Mouse (Mus musculus) embryonic facial prominence, embryonic 14.5 days (tissue): ENCODE results near the gene Dnajc4. TPM values are rescaled to one million over a fixed set of nuclear protein-coding genes. Genes with fewer than 3 reads are reported as not detected.

ENCODE experiments used
- ATAC-seq: fragments of 200-750 bp; cut with Nextera tagmentation; 2 replicates; pipeline ENCODE4 v1.8.0; 2017; ENCODE audit warnings: low read depth, moderate number of reproducible peaks, moderate TSS enrichment
- DNase-seq: peaks from one replicate; pipeline ENCODE4 v3.0.0-alpha.2; 2015; ENCODE audit warnings: low spot score
- H3K27ac ChIP-seq: fragments of 300-500 bp; sonication (generic); replicated peaks from 2 replicates; pipeline ENCODE4 v1.5.1; 2014; ENCODE audit warnings: low read depth, mild to moderate bottlenecking, low read length, moderate library complexity
- H3K27me3 ChIP-seq: fragments of 300-500 bp; sonication (generic); replicated peaks from 2 replicates; pipeline ENCODE4 v1.6.1; 2014; ENCODE audit warnings: low read length; ENCODE audit not compliant: control insufficient read depth, insufficient read depth
- H3K36me3 ChIP-seq: fragments of 300-500 bp; sonication (generic); 2 replicates; pipeline ENCODE4 v1.6.1; 2014; ENCODE audit warnings: low read length, mixed read lengths; ENCODE audit not compliant: control insufficient read depth, insufficient read depth
- H3K4me1 ChIP-seq: fragments of 300-500 bp; sonication (generic); 2 replicates; pipeline ENCODE4 v1.6.1; 2014; ENCODE audit warnings: antibody characterized with exemption, low read length; ENCODE audit not compliant: control insufficient read depth, insufficient read depth
- H3K4me2 ChIP-seq: fragments of 300-500 bp; sonication (generic); 2 replicates; pipeline ENCODE4 v1.6.1; 2014; ENCODE audit warnings: low read depth, mild to moderate bottlenecking, low read length, moderate library complexity, mixed read lengths
- H3K4me3 ChIP-seq: fragments of 300-500 bp; sonication (generic); 2 replicates; pipeline ENCODE4 v1.5.1; 2014; ENCODE audit warnings: low read depth, mild to moderate bottlenecking, low read length
- H3K9ac ChIP-seq: fragments of 300-500 bp; sonication (generic); 2 replicates; pipeline ENCODE4 v1.6.1; 2014; ENCODE audit warnings: low read depth, mild to moderate bottlenecking, low read length, moderate library complexity, mixed read lengths
- H3K9me3 ChIP-seq: fragments of 300-500 bp; sonication (generic); 2 replicates; pipeline ENCODE4 v1.6.1; 2016; ENCODE audit warnings: low read length; ENCODE audit not compliant: control insufficient read depth
- WGBS: fragments of 180-500 bp; shearing (Covaris S2); extraction: QIAGEN DNeasy Blood & Tissue Kit; methylation state at CpG from one replicate; pipeline ENCODE4 v1.1.7; 2014; 5-methylcytosine and 5-hydroxymethylcytosine counted together
- polyA plus RNA-seq: library from polyadenylated mRNA; unstranded; fragments of >200 nt; fragmentation: Nextera tagmentation; extraction: Ambion mirVana; gene quantifications from 2 replicates; pipeline ENCODE4 v1.2.1, GENCODE M21; 2014

The Dnajc4 gene
- polyA plus RNA-seq, 1 experiment from 2014 or later, result 21.7 TPM

- Histone ChIP-seq H3K4me1 (no peaks in the 10 kb centered on the region), H3K9ac (no peak overlapping the region), H3K27ac (no peak overlapping the region), H3K27me3 (no peaks in the 10 kb centered on the region), H3K36me3 (peaks cover 67% of the 10 kb centered on the region), H3K4me2 (no peak overlapping the region), H3K9me3 (no peaks in the 10 kb centered on the region), H3K4me3 (no peak overlapping the region)
- ATAC-seq, result no peak
- DNase-seq, result no peak
- WGBS, result 86% methylated on average over 7 of the region's 7 CpGs
These were observed 36.9 kb downstream of the Dnajc4 start for GRCm38 (mm10) chr19:6955424-6955823.

GRCm38 (mm10) chr19:6954046-6954445, 38.3 kb downstream of the Dnajc4 start:
- Histone ChIP-seq H3K4me1 (peaks cover 6% of the 10 kb centered on the region; the same call in 1 of the 2 replicates), H3K9me3 (no peaks in the 10 kb centered on the region), H3K4me2 (no peak overlapping the region), H3K27me3 (no peaks in the 10 kb centered on the region), H3K4me3 (no peak overlapping the region), H3K36me3 (peaks cover 55% of the 10 kb centered on the region), H3K9ac (0 out of 2 replicates have a peak overlapping the region, but pooled peaks have one; percentile 28), H3K27ac (no peak overlapping the region)
- ATAC-seq (no peak), DNase-seq (no peak)
- 62% methylated on average over 9 of the region's 9 CpGs for WGBS

GRCm38 (mm10) chr19:6952712-6953037, 39.7 kb downstream of the Dnajc4 start:
- Histone ChIP-seq H3K9me3 (no peaks in the 10 kb centered on the region), H3K27me3 (no peaks in the 10 kb centered on the region), H3K9ac (peak overlapping the region; percentile 77), H3K27ac (peak overlapping the region; percentile 96), H3K36me3 (peaks cover 41% of the 10 kb centered on the region), H3K4me1 (peaks cover 6% of the 10 kb centered on the region; the same call in 1 of the 2 replicates), H3K4me2 (peak overlapping the region; percentile 85), H3K4me3 (peak overlapping the region; percentile 63; the same call in 1 of the 2 replicates)
- DNase-seq (peak; percentile 31), ATAC-seq (no peak)
- WGBS, result 21% methylated on average over 3 of the region's 3 CpGs

- WGBS, result 2% methylated on average over 27 of the region's 31 CpGs
- peak overlapping the region; percentile 77 for H3K9ac ChIP-seq
- H3K4me2 ChIP-seq, result peak overlapping the region; percentile 85
- peak overlapping the region; percentile 96 for H3K27ac ChIP-seq
- H3K27me3 ChIP-seq, result no peaks in the 10 kb centered on the region
- ATAC-seq (peak; percentile 20), DNase-seq (peak; percentile 48)
- H3K4me3 ChIP-seq, result peak overlapping the region; percentile 63
- H3K36me3 ChIP-seq, result peaks cover 36% of the 10 kb centered on the region
- H3K4me1 ChIP-seq, result peaks cover 6% of the 10 kb centered on the region; the same call in 1 of the 2 replicates
- no peaks in the 10 kb centered on the region for H3K9me3 ChIP-seq
These were observed 40.2 kb downstream of the Dnajc4 start for GRCm38 (mm10) chr19:6951994-6952711.

GRCm38 (mm10) chr19:6951381-6951968, 40.9 kb downstream of the Dnajc4 start:
- ATAC-seq, result peak; percentile 86
- H3K9me3 ChIP-seq, result no peaks in the 10 kb centered on the region
- H3K4me1 ChIP-seq, result peaks cover 6% of the 10 kb centered on the region; the same call in 1 of the 2 replicates
- WGBS, result under 1% methylated on average over 34 of the region's 35 CpGs
- DNase-seq, result peak; percentile 97
- H3K4me2 ChIP-seq, result peak overlapping the region; percentile 85
- no peaks in the 10 kb centered on the region for H3K27me3 ChIP-seq
- H3K9ac ChIP-seq, result peak overlapping the region; percentile 77
- peak overlapping the region; percentile 96 for H3K27ac ChIP-seq
- peak overlapping the region; percentile 63 for H3K4me3 ChIP-seq
- H3K36me3 ChIP-seq, result peaks cover 30% of the 10 kb centered on the region

GRCm38 (mm10) chr19:6950613-6951153, 41.7 kb downstream of the Dnajc4 start:
- Histone ChIP-seq H3K4me2 (peak overlapping the region; percentile 85), H3K36me3 (peaks cover 30% of the 10 kb centered on the region)
- ATAC-seq, result peak; percentile 60

GRCm38 (mm10) chr19:6949951-6950350, 42.4 kb downstream of the Dnajc4 start:
- whole genome bisulfite sequencing, result 60% methylated on average over 5 of the region's 5 CpGs
- Histone ChIP-seq H3K9ac (peak overlapping the region; percentile 77), H3K36me3 (peaks cover 27% of the 10 kb centered on the region), H3K4me1 (peaks cover 6% of the 10 kb centered on the region; the same call in 1 of the 2 replicates), H3K4me2 (peak overlapping the region; percentile 85), H3K27me3 (no peaks in the 10 kb centered on the region), H3K9me3 (no peaks in the 10 kb centered on the region), H3K27ac (peak overlapping the region; percentile 96), H3K4me3 (peak overlapping the region; percentile 63)
- ATAC-seq (no peak), DNase-seq (no peak)

More at GRCm38 (mm10) chr19:6950613-6951153, 41.7 kb downstream of the Dnajc4 start:
- Histone ChIP-seq H3K4me3 (peak overlapping the region; percentile 63), H3K9ac (peak overlapping the region; percentile 77), H3K9me3 (no peaks in the 10 kb centered on the region), H3K27me3 (no peaks in the 10 kb centered on the region), H3K4me1 (peaks cover 6% of the 10 kb centered on the region; the same call in 1 of the 2 replicates), H3K27ac (peak overlapping the region; percentile 96)
- peak; percentile 85 for DNase-seq
- under 1% methylated on average over 28 of the region's 28 CpGs for WGBS

GRCm38 (mm10) chr19:6949532-6949931, 42.8 kb downstream of the Dnajc4 start:
- peak overlapping the region; percentile 85 for H3K4me2 ChIP-seq
- no peaks in the 10 kb centered on the region for H3K9me3 ChIP-seq
- 92% methylated on average over 5 of the region's 5 CpGs for WGBS
- peaks cover 23% of the 10 kb centered on the region for H3K36me3 ChIP-seq
- DNase-seq (no peak), ATAC-seq (no peak)
- H3K4me1 ChIP-seq, result peaks cover 6% of the 10 kb centered on the region; the same call in 1 of the 2 replicates
- H3K4me3 ChIP-seq, result no peak overlapping the region
- no peak overlapping the region for H3K9ac ChIP-seq
- H3K27ac ChIP-seq, result no peak overlapping the region
- no peaks in the 10 kb centered on the region for H3K27me3 ChIP-seq
